Mouse (Mus musculus) layer of hippocampus, adult 6 months (tissue): ENCODE results near the gene Lair1. TPM values are rescaled to one million over a fixed set of nuclear protein-coding genes. Genes with fewer than 3 reads are reported as not detected.

Experiments used
- long read RNA-seq, 2 experiments: library from polyadenylated mRNA; unstranded; transcript quantifications; one replicate each; pipeline ENCODE4 v2.0.0; 2019 to 2020
- polyA plus RNA-seq: library from polyadenylated mRNA; unstranded; fragments of <200 nt; fragmentation: Nextera tagmentation; gene quantifications from 2 replicates; pipeline ENCODE4 v1.2.3, GENCODE M21; 2021

Gene Lair1
- polyA plus RNA-seq = 8.3 and 8.8 TPM in 2 replicates
- long read RNA-seq, experiment 1, full-length matches to known transcripts = 7 of 11 reads
- long read RNA-seq, experiment 1, partial matches to known transcripts = 1 of 11 reads
- long read RNA-seq, experiment 1, other reads (novel, unspliced or antisense) = 3 of 11 reads
- long read RNA-seq, experiment 2, full-length matches to known transcripts = 16 of 33 reads
- long read RNA-seq, experiment 2, partial matches to known transcripts = 1 of 33 reads
- long read RNA-seq, experiment 2, other reads (novel, unspliced or antisense) = 16 of 33 reads

DNA sequence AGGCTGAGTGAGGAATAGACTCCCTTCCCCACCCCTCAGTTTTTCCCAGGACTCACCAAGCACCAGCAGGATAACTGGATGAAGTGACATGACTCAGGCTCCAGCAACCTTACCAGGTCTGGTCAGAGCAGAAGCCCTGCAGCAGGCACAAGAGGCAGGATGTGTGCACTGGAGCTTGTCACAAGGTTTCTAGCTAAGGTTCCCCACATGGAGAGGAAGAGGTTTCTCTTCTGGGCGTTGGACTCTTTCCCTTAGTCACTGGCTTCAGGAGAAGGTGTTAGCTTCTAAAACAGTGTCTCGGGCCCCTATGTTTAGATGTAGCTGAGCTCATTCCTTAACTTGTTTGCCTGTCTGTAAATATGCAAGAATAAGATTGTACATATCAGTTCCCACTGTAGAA is at the start of gene Lair1:
Gene Lair1 (minus strand): TSS at position 192 of the 400 bp plus-strand sequence.

Other genes with a start within 250 kb of the Lair1 start
- gene Gm15448, start 237.5 kb downstream of the Lair1 start, polyA plus RNA-seq = not detected in 2 replicates
- gene Pira2, start 218.2 kb downstream of the Lair1 start, polyA plus RNA-seq = not detected in 2 replicates
- gene Gm14548, start 165.1 kb downstream of the Lair1 start, polyA plus RNA-seq = not detected in 2 replicates
- gene Lilra6, start 147.7 kb downstream of the Lair1 start, polyA plus RNA-seq = 0.08 TPM in 1 of 2 replicates, not detected in the other
- 323 and 455 TPM in 2 replicates for gene Ttyh1, start 56.2 kb upstream of the Lair1 start, polyA plus RNA-seq
- 5.8 and 6.8 TPM in 2 replicates for gene Leng8, start 73.8 kb upstream of the Lair1 start, polyA plus RNA-seq
- 5.2 and 5.8 TPM in 2 replicates for gene Leng9, start 87.2 kb upstream of the Lair1 start, polyA plus RNA-seq
- gene Cdc42ep5, start 101.7 kb upstream of the Lair1 start, polyA plus RNA-seq = 2.6 and 3.2 TPM in 2 replicates
- 0.29 and 0.35 TPM in 2 replicates for gene Lilra5, start 174.6 kb upstream of the Lair1 start, polyA plus RNA-seq